Mouse (Mus musculus): ENCODE measurements at regions not wholly inside any gene's neighbourhood (a gene's known extent, or its start where the extent isn't known, plus 50 kb on each side); places are given as distances from the start of the nearest gene placed in this dataset.

DNA sequence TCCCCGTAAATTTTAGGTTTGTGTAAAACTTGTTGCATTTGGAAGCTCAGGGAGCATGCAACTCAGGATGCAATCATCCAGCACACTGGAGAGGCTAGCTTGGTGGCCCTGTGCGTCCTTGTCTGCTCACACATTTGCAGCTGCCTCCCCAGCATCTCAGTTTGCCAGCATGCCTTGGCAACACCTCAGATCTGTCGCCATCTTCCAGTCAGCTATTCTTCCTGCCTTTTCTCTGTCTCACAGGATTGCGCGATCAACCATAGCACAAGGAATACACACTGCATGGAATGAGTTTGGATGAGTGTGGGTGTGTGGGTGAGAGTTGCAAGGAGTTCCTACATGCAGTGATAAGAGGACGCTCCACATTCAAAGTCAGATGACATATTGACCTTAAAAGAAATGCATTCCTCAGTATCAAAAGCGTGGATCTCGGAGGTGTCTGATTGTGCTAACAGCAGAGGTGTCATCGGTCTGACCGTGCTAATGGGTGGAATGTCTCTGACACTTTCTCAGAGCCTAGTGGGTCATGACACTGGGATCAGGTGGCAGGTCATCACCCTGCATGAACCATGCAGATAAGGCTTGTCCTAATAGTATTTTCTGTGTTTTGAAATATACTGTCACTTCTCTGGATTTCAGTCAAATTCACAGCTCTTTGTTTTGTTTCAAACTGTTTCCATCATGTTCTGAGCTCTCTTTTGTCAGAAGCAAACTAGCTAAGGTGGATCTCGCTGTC, 360.6 kb upstream of the Arglu1 start:
- no peak for ATAC-seq (ENCODE audit: poor library complexity, severe bottlenecking)

DNA sequence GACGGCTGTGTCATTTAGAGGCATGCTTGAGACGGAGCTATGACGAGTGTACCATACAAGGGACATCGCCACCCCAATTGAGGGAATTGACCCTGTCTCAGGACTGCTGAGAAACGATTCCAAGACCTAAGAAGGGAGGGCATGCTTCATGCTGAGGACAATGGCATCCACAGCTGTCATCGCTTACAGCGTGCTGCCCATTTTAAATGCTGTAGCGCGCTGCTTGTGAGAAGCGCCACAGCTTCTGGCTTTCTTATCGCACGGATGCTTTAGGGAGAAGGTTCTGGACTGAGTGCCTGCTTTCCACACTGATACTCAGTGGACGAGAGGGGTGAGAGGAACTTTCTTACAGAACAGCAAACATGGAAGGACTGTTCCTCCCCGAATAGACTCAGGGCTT, 357.8 kb upstream of the Arglu1 start:
- ATAC-seq (ENCODE audit: poor library complexity, severe bottlenecking), result no peak

DNA sequence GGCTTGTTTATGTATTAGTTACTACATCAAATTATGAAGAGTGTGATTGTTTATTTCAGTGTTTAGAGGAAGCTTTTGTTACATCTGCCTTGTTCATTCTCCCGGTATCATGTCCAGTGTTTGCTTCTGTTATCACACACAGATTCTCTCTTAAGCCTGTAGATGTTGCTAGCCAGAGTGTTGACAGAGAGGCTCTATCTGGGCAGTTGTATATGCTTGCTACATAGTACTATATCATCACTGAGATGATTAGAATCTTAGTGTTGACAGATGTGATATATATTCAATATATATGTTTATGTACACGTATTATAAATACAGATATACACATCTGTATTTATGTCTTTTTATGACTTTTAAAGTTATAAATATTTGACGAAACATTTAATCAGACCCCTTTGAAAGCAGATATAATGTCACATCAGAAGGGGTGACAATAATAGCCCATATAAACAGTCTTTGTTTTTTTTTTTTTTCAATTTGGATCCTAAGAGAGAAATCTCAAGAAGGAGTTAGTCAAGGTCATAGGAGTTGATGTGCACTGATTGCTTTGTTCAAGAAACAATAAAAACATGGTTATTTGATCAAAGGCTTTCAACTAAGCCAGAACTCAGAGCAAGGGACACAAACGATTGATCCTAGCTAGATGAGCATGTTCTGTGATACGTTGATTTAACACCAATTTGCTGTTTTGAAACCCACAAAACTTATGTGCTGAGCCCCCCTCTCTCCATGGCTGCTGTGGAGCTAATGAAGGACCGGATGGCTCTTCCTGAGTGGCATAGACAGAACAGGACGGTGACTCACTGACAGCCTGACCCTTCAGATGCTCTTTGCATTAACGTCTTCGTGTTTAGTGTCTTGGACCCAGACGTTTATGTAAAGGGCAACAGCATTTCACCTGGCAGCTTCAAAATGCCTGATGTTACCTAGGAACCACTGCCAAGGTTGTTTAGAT, 352.8 kb upstream of the Arglu1 start:
- no peak for ATAC-seq (ENCODE audit: poor library complexity, severe bottlenecking)

DNA sequence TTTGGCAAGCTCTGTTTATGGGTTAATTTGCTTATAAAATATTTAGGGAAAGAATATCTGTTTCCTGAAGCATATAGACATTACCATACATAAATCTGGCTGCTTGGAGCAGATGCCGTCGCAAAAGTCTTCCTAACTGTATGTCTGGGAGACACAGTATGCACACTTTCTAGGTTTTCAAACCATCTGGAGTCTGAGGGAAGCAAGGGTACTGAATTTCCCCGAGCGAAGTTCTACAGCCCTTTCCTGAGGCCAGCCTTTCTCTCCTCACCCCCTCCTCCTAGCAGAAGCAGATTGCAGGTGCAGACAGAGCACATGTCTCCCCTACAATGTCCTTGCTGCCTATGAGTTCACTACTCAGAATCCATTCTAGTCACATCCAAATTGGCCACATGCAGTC, 338.8 kb upstream of the Arglu1 start:
- ATAC-seq (ENCODE audit: poor library complexity, severe bottlenecking), result no peak

DNA sequence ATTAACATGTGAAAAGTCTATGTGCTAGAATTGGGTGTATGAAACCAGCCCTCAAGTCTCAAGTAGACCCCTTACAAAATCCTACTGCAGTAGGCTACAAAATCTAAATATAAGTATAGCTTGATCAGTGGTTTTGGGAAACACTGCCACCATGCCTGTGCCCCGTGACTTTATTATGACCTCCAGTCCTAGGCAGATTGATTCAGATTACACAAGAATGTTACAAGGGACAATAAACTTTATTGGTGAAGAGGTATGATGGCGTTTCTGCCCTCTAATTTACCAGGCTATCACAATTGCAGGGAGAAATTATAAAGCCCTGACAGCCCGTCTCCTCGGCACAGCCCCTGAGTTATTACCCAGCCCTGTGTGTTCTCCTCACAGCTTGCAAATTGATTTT, 337.4 kb upstream of the Arglu1 start:
- ATAC-seq (ENCODE audit: poor library complexity, severe bottlenecking), result no peak

DNA sequence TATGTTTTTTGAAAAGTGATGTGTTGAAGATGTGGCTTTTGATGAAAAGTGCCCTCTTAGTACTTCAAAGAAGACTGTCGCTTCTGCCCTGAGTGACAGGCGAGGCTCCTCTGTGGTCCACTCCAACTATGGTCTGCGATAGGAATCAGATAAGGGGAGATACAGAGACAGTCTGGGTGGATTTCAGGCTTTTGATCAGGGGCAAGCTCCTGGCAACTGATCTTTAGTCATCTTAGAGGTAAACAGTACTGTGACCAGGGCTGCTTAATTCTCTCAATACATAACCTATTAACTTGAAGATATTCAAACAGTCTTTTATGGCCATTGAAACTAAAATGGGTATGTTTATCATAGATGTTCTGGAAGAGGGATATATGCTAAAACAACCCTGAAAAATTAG, 335.6 kb upstream of the Arglu1 start:
- ATAC-seq (ENCODE audit: poor library complexity, severe bottlenecking), result no peak

DNA sequence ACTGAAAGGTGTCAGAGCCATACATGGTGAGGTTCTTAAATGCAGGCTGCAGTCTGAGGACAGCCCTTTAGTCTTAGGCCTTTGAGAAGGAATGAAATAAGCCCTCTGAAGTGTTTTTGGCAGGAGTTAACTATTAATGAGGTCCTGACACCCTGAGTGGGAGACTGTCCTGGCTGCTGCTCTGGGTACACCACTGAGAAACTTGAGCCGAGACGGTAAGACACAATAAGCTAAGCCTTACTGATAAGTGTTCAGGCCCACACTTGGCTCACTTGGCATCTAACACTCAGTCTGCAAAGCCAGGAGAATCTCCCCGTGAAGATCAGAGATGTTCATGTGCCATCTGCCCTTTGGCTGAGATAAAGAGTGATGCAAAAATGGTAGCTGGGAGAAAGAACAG, 335.1 kb upstream of the Arglu1 start:
- no peak for ATAC-seq (ENCODE audit: poor library complexity, severe bottlenecking)

DNA sequence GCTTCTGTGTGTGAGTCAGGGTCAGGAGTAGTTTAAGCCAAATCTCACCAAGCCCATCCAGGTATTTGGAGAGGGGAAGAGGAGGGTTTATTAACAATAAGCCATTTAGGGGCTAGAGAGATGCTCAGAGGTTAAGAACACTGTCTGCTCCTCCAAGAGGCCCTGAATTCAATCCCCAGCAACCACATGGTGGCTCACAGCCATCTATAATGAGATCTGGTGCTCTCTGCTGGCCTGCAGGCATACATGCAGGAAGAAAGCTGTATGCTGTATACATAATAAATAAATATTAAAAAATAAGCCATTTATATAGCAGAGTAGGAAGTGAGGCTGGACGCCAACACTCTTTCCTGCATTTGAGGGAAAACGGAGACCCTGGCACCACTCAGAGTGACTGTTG, 330.4 kb upstream of the Arglu1 start:
- ATAC-seq (ENCODE audit: poor library complexity, severe bottlenecking), result no peak

DNA sequence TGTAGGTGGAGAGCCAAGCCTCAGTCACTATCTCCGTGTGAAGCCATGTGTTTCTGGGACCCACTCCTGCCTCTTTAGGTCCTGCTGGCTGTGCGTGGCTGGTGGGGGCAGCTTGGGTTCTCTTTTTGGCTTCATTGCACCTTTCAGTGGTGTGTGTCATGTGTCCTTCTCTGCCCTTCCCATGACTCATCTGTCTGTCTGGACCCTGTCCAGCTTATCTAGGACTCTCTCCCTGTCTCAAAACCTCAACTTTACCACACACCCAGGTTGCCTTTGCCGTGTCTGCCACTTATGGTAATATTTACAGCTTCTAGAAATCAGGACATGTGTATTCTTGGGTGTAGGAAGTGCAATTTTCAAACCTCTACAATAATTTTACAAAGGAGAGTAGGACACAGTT, 329.9 kb upstream of the Arglu1 start:
- ATAC-seq (ENCODE audit: poor library complexity, severe bottlenecking), result no peak

DNA sequence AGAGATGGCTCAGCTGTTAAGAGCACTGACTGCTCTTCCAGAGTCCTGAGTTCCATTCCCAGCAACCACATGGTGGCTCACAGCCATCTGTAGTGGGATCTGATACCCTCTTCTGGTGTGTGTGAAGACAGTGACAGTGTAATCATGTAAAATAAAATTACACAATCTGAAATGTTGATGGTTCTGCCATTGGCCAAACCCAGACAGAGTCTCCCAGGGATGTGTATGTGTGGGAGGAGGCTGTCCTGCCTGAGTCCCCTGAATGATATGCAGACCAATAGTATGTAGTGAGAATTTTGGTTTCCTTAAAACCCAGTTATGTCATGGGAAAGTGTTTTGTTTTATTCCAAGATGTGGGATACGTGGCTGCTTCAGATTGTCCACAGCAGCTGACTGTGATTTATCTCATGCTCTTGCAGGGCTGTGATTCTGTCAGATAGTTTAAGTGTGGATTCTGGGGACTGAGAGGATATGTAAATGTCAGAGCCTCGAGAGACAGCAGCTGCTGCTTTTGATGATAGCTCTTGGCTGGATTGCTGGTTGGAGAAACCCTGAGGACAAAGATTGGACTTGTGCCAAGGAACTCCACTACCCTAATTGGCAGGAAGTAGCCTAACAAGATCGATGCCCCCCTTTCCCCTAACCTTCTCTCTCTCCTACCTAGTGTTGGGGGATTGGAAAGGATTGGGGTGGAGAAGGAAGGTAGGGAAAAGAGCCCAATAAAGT, 321.6 kb upstream of the Arglu1 start:
- no peak for ATAC-seq (ENCODE audit: poor library complexity, severe bottlenecking)

DNA sequence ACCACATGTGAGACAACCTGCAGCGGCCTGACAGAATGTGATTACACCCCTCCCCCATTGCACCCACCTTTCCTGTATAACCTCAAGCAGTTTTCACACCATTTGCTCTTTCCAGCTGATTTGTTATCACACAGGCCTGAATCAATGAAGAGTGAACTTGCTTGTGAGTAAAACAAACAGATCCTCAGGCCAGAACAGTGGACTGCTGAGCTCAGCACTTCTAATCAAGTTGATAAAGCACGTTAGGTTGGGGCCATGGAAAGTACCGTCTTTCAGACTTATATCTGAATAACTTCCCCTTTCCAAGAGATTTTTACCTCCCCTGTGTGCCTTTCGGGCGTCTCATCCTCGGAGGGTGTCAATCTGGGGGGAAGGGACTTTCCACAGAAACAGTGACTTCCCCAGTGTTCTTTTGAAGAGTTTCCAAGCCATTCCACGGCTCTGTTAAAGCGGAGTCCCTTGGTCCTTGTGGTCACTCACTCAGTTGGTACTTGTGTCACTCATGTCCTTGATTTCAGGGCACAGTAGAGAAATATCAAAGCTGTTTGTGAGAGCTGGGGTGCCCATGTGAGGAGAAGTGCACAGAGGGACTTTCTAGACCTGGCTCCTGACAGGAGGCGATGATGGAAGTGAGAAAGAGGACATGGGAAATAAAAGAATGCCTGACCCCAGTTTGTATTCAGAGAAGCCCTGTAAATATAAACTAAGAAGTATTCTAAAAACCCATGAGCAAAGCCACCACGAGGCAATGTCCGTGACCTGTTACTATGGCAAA, 317.9 kb upstream of the Arglu1 start:
- no peak for ATAC-seq (ENCODE audit: poor library complexity, severe bottlenecking)

DNA sequence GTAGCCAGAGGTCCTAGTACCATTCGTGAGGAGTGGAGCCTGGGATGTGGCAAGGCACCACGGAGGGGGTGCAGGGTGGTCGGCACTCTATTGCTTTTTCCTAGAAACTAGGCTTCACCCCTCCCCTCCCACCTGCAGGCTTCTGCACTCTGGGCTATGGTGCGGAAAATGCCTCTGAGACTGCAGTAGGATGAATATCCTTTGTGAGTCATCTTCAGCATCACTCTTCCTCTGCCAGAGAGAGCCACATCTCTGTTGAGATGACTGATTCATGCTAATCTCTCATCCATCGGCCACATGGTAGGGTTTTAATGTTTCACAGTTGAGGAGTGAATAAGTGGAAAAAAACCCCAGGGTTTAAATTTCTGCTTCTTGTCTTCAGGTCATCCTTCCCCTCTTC, 309.6 kb upstream of the Arglu1 start:
- no peak for ATAC-seq (ENCODE audit: poor library complexity, severe bottlenecking)

DNA sequence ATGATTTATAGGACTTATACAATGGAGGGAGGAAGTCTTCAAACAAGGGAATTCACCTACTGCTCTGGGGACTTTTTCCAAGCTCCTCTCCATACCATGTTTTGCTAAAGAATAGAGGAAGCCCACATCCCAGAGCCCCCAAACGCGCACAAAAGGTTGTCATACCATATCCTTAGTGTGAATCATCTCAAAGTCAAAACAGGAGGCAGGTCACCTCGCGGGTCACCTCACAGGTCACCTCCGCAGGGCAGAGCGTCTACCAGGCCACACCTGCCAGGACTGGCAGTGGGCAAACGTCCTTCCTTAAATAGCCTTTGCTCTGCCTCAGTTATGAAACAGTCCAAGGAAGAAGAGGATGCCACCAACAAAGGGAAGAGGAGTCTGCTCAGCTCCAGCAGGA, 307.3 kb upstream of the Arglu1 start:
- no peak for ATAC-seq (ENCODE audit: poor library complexity, severe bottlenecking)

DNA sequence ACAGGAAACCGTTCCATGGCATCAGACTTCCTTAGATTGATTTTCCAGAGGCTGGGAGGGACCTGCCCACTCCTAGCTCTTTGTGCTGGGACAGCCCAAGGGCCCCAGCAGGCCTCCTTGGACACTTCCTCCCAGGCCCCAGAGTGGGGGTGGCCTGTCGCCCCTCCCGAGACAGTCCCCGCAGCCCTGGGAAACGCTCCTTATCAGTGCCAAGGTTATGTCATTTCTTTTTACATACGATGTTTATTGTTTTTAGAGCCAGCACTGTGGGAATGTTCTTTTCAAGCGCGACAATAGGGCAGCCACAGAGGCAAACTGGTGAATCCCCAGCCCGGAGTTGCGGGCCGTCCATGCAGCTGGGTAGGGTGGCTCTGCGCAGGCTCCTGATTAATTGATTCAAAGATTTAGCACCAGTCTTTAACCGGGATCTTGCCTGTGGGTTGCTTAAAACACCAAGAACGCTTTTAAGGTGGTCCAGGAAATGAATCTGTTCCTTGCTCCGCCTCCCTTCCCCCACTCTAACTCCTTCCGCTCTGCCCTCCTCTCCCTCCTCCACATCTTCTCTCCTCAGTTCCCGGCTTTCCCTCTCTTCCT, 304.4 kb upstream of the Arglu1 start:
- ATAC-seq (ENCODE audit: poor library complexity, severe bottlenecking), result no peak

DNA sequence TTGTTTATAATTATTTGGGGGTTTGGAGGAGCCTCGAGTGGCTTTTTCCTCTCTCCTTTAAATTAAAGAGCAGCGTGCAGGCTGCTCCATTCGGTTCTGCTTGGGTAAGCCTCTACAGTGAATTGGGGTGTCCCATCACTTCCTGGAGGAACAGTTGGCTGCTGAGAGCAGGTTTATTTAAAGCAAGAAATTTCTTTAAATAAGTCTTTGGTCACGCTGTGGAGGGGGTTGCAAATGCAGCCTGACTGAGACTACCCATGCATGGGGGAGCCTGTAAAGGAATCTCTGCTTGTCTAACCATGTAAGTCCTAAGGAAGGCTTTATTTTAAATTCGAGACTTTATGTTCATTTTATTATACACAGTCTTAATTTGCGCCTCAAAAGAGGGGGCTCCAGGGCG, 303.7 kb upstream of the Arglu1 start:
- no peak for ATAC-seq (ENCODE audit: poor library complexity, severe bottlenecking)

DNA sequence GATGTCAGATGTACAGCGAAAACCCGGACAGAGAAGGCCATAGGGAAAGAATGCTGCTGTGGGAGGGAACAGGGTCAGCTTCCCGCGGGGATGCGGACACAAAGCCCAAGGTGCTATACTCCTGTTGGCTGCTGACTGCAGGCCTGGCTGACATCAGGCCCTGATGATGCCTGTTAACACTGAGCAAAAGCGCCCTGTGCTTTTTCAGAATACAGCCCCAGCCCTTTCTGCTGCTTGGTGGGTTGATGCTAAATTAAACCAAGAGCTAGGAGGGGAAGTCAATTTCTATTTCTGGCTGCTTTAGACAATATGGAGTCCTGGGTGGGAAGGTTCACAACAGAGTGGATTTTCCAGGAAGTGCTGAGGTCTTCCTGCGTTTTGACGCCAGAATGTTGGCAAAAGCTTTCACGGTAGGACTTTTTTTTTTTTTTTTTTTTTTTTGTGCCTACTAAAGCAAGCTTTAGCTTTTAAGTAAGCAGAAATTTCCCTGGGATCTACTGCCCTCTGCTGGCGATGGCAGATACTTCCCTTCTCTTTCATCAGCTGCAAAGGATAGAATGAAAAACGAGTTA, 302.2 kb upstream of the Arglu1 start:
- ATAC-seq (ENCODE audit: poor library complexity, severe bottlenecking), result no peak

DNA sequence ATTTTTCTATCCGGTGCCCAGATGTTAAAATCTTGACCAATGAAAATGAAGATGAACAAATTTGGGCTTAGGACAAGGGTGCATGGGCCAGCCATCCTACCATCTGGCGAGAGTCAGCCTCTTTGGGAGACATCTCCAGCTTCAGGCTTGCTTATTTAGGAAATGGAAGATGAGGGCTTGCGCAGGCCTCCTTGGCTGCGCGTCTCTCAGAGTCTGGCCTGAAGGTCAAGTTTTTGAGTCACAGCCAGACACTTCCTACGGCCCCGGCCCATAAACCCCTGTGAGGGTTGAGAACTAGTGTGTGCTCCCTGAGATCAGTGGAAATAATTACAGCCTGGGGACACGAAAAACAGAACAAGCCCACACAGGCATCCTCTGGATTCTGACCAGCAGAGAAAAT, 300.7 kb upstream of the Arglu1 start:
- no peak for ATAC-seq (ENCODE audit: poor library complexity, severe bottlenecking)

DNA sequence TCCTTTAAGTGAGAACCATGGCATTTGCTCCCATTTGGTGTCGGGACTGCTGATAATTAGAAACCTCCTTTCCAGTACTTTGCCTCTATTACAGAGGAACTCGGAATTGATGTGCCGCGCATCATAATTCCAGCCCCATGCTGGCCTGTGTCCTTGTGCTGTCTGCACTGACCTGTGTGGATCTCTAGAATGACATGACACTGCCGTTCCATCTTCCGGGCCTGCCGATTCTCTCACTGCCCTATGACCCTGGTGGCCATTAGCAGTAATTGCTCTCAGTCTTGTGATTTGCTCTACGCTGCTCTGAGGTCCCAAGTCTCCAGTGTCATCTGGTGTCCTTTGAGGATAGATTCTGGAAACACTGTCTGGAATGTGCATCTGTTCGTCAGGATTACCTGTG, 295.7 kb upstream of the Arglu1 start:
- no peak for ATAC-seq (ENCODE audit: poor library complexity, severe bottlenecking)

DNA sequence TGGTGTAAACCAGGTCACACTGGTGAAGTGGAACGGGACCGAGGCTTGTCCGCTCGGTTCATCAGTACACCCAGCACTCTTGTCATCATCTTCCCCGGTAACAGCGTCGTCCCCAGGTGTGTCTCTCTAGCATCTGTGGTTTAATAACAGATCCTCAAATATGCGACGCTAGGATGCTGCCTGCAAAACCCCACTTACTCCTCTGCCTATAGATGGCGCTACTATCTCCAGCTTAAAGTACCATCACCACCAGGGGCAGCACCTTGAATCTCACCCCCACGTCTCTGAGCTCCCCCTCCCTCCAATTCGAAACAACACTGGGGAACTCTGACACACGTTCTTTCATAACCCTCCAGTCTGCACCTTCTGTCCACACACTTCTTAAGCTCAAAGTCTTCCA, 295.1 kb upstream of the Arglu1 start:
- peak; percentile 51 for ATAC-seq (ENCODE audit: poor library complexity, severe bottlenecking)

DNA sequence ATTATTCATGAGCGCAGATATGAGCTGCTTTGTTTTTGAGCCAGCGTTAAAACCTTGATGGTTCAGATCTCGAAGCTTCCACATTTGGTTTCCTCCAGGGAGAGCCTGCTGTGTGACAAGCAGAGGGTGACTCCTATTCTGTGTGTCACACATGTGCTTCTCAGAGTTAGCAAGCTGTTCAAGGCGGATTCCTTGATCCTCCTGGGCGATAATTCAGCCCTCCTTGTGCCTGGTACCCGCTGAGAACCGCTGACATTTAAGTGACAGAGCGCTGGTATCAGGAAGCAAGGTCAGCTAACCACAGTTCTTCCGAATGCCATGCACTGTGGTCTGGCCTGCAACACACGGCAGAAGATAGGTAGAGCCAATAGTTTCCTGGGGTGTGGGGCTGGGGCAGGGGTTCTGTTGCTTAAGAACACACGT, 294.5 kb upstream of the Arglu1 start:
- peak; percentile 45 for ATAC-seq (ENCODE audit: poor library complexity, severe bottlenecking)

Data from megakaryocyte, adult 5-6 weeks (primary cell).